Mouse (Mus musculus) spleen, adult 18-20 months (tissue): Measurements from ENCODE around the gene Gm10134.

Experiments
- DNase-seq, 2 experiments: peaks; one replicate each; pipeline ENCODE4 v3.0.0; 2022; ENCODE audit warnings: mixed read lengths in 2 of 2

Gm10134 gene

GRCm38 (mm10) chr2:28533901-28534435 is 28.1 kb downstream of the Gm10134 start:
- DNase-seq, result no peak

- DNase-seq, result no peak
Measured at GRCm38 (mm10) chr2:28534436-28535262, 28.8 kb downstream of the Gm10134 start.

- no peak for DNase-seq
Measured at GRCm38 (mm10) chr2:28535263-28535540, 29.3 kb downstream of the Gm10134 start.

DNA sequence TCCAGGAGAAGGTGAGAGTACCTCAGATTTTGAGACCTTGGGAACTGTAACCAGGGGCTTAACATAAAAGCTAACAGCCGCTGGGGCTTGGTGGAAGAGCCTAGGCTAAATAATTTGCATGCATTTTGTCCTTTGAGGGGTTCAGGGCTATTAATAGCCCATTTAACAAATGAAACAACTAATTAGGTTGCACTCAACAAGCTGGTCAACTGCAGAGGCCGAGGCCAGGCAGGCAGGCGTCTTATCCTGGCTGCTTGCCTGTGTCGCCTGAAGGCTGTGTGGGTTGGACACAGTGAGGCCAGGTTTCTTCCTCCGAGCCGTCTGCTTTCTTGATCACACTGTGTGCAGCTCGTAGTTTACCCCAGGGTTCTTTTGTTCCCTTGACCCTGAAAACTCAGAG is 29.8 kb downstream of the Gm10134 start:
- DNase-seq, result no peak

GRCm38 (mm10) chr2:28536166-28536565 is 30.3 kb downstream of the Gm10134 start:
- DNase-seq, result no peak

DNA sequence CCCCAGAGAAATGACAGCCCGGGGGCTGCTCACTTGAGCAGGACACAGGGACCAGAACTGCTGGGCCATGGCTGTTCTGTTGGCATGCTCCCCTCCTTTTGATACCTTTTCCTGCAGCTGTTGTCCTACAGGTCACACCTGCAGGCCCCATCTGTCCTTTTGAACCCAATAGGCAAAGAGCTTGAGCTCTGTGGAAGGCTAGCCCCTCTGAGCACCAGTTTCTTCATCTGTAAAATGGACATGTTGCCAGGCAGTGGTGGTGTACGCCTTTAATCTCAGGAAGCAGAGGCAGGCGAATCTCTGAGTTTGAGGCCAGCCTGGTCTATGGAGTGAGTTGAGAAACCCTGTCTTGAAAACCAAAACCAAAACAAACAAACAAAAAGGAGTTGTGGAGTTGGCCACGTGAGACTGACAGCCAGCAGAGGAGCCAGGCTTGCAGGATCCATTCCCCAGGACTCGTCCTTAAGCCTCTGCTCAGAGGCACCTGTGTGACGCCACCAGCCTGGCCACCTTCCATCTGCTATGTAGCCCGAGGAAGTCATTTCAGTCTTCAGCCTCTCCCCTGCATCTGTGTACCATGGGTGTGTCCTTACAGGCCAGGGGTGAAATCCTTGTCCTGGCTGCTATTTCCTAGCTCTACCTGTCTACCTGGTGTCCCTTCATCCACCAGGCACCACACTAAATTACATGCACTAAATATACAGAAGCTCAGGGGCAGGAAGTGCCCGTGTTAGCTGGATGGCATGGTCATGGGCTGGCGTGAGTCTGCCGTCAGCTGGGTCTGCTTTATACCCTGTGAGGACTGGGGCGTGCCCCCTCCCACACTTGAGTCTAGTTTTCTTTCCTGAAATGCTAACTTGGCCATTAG is 31.1 kb downstream of the Gm10134 start:
- no peak for DNase-seq

- DNase-seq, result no peak
Measured at GRCm38 (mm10) chr2:28537634-28537920, 31.7 kb downstream of the Gm10134 start.

DNA sequence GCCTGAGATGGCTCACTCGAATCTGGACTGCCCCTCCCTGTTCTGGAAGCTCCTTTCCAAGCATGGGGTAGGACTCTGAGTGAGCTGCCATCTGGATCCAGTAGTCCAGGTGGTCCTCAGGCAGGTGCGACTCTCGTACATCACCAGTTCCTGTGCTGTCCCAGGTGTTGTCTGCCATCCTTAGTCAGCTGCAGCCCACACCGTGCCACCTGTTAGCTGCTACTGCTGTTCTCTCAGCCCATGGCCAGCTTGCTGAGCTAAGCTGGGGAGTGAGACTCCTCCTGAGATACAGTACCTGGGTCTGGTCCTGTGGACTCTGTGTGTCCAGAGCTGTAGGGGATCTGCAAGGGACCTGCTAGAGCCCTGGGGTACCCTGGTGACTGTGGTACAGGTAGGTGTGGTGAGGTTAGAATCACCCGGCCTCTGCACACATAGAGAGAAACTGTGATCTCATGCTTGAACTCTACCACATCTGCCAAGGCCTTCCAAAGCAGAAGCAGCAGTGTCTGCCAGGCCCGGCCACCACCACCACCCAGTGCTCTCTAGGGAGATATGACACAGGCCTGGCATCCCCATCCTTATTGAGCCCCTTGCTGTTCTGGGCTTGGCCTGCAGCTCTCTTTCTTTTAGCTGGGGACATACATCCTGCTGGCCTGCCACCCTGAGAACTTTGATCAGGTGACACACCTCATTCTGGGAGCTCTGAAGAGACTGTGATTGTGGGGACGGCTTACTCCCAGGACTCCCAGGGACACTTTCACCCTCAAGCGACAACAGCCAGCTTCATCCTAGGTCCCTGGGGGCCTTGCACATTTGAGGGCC is 32.3 kb downstream of the Gm10134 start:
- peak; percentile 33 to 43 for DNase-seq

DNA sequence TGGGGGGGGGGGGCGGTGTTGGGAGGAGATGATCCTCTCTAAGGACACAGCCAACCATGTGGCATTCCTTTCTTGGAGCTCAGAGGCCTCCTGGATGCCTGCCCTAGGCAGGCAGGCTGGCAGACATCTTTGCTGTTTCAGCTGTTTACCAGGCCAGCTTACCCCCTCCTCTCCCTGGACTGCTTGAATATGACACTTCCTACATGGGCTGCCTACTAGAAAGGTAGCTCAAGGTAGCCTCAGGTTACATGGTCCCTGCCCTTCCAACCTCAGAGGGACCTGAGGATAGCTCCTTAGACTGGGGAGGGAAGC is 32.9 kb downstream of the Gm10134 start:
- DNase-seq, result no peak

DNA sequence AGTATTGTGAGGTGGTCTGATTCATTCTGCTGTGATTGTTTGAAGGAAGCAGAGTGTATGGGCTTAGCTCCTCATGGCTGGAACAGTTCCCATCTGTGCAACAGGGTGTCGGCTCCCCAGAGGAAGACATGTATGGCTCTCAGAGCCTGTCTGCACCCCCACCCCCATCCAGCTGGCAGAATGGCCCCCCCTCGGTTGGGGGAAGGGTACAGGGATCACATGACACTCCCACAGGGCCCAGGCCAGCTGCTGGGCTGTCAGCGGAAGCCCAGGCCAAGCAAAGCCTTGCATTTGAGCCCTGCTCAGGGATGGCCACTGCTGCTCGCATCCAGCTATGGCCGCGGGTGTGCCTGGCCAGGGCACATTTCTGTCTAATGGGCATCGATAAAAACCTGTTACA is 33.3 kb downstream of the Gm10134 start:
- peak; percentile 62 to 63 for DNase-seq

DNA sequence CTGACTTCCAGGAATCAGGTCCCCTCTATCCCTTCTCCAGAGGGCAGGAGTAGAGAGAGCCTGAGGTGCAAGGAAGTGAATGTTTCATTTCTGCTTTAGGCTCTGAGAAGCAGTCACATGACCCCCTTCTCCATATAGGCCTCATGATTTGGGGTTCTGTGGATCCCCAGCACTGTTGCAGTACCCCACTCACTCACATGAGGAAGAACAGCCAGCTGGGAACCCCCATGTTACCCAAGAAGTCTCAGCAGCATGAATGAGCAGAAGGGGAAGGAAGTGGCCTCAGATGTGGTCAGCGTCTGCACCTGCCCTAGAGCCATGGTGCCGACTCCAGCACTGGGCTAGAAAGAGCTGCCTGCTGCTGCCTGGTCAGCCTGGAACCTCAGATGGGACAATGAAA is 34.1 kb downstream of the Gm10134 start:
- DNase-seq, result peak; percentile 54 to 68

DNA sequence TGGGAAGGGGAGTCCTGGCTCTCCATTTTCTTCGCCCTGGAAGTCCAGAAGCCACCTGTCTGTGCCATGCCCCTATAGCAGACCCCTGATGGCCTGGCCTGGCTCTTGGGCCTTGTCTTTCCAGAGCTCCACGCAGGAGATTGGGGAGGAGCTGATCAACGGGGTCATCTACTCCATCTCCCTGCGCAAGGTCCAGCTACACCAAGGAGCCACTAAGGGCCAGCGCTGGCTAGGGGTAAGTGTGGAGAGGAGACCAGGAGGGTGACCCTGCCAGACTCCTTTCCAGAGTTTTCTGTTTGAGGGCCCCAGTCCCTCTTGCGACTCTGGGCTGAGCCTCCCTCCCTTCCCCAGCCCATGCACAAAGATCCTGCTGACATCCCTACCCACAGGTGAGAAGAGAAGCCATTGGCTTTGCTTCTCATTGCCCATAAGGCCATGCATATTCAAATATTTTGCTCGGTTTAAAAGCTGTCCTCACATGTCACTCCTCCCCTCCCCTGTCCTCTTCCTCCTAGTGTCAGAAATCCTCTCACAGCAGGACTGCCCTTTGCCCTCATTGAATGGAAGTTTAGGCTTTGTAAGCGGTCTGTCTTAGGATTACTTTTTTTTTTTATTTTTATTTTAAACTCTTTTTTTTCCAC is 34.8 kb downstream of the Gm10134 start:
- DNase-seq, result no peak

- DNase-seq, result no peak
Measured at GRCm38 (mm10) chr2:28543894-28544293, 38.0 kb downstream of the Gm10134 start.

- no peak for DNase-seq
Measured at GRCm38 (mm10) chr2:28545976-28546375, 40.1 kb downstream of the Gm10134 start.

DNA sequence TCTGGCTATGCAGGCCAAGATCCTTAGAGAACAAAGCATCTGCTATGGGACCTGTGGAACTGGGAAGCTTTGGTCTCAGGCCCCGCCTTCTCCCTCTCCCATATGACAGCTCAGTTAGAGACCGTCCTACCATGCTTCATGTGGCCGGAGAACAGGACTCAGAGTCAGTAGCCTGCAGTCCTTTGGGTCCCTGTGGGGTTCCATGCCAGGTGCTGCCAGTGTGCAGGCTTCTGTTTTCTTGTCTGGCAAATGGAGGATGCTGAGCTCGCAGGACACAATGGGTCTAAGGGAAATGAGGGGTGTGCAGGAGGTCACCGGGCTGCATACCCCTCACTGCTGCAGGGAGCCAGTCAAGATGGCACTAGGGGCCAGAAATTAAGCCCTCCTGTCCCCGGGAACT is 40.7 kb downstream of the Gm10134 start:
- no peak for DNase-seq

DNA sequence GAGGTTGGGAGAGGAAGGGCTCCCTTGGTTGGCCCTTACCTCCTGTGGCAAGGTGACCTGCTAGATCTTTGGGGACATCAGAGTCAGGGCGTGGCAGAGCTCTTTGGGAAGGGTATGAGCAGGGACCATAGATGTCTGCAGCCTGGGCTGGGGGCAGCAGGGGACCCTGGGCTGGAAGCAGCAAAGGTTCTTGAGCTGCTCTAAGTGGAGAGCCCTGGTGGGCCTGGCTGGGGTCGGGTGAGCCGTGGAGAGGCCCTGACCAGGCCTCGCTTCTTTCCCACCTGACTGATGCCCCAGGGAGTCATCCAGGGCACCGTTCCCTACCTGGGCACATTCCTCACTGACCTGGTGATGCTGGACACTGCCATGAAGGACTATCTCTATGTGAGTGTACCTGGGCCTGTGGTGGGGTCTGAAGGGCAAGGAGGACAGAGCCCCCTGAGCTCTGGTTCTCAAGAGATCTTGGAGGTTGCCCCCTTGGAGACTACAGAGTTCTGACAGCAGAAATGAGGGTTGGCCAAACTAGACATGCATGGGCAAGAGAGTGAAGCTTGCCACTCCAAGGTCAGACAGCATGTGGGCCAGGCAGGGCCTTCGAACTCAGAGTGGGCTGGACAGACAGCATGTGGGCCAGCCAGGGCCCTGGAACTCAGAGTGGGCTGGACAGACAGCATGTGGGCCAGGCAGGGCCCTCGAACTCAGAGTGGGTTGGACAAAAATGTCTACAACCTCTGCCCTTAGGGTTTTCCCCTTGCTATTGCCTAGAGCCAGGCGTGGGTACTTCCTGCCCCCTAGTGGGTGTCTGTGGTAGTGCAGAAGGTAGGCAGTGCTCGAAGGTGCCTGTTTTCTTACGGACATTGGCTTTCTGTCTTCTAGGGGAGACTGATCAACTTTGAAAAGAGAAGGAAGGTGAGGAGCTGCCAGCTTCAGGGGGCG is 41.6 kb downstream of the Gm10134 start:
- peak; percentile 78 to 91 for DNase-seq

GRCm38 (mm10) chr2:28549157-28549556 is 43.3 kb downstream of the Gm10134 start:
- no peak for DNase-seq

DNA sequence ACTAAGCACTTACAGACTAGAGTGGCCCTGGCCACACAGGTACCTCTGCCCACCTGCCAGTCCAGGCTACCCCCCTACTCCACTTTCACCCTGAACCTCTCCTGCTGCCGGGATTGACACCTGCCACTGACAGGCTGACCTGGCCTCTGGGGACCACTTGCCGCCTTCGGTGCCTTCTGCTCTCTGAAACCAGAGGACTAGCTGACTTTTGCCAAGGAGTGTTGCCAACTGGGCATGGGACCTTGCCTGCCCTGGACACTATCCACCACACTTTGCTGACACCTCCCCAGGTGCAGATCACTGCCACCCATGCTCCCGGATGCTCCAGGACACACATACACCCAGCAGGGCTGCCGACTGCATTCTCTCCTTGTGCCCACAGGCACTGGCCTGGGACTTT is 46.4 kb downstream of the Gm10134 start:
- no peak for DNase-seq
